ENCODE assay signal across 8 mouse cellular contexts in the genomic region with DNA sequence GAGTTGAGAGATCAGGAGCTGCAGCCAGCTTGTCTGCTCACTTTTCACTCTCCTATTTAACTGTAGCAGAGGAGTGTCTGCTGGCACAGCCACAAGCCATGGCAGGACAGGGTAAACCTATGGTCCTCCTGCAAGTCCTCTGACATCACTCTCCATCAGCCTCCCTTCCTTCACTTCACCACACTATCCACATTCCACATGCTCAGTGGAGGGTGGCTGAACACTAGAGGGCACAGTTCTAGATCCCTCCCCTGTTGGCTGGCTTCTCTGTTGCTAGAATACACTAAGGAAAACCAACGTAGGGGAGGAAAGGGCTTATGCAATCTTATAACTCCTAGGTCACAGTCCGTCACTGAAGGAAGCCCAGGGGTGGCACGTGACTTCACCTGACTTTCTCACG. TPM values are rescaled to one million over a fixed set of nuclear protein-coding genes. Genes with fewer than 3 reads are reported as not detected.
DNase-seq lines count a peak whose midpoint lies in the region; ATAC-seq lines count a peak whose summit lies in the region.

No protein-coding gene starts in this region.

- peak; percentile 11 for DNase-seq in embryonic facial prominence, embryonic 11.5 days (ENCODE audit: low spot score)
- no peak for DNase-seq in embryonic facial prominence, embryonic 10.5 days (ENCODE audit: low spot score)
- peak; percentile 77 for DNase-seq in 416B (ENCODE audit: low read depth)
- peak; percentile 24 to 46 for DNase-seq in adrenal gland, postnatal 36 days
- DNase-seq in kidney, postnatal 10 days, result peak; percentile 70
- DNase-seq in limb, embryonic 10.5 days (ENCODE audit: low spot score), result no peak
- DNase-seq in thymus, postnatal 25 days, result no peak
- DNase-seq in right cerebral cortex, adult 2 months (ENCODE audit: low spot score in 2 of 2), result no peak

- peaks cover 2% of the 10 kb centered on the region for H3K36me3 ChIP-seq in embryonic facial prominence, embryonic 11.5 days (replicated peaks; ENCODE audit: control insufficient read depth, insufficient read depth, low read depth, low read length)
- peaks cover 93% of the 10 kb centered on the region for H3K36me3 ChIP-seq in embryonic facial prominence, embryonic 10.5 days (replicated peaks)
- peaks cover 90% of the 10 kb centered on the region for H3K36me3 ChIP-seq in limb, embryonic 10.5 days

- no peak overlapping the region for H3K4me2 ChIP-seq in embryonic facial prominence, embryonic 11.5 days (ENCODE audit: low read depth, low read length)

- ATAC-seq in embryonic facial prominence, embryonic 11.5 days (replicated peaks; ENCODE audit: insufficient number of reproducible peaks, low FRiP score, low TSS enrichment, low read depth), result 0 out of 2 replicates have a peak, but pooled peaks have one; percentile 52

- H3K4me1 ChIP-seq in embryonic facial prominence, embryonic 11.5 days (ENCODE audit: control insufficient read depth, insufficient read depth, low read length), result no peaks in the 10 kb centered on the region
- no peaks in the 10 kb centered on the region for H3K4me1 ChIP-seq in embryonic facial prominence, embryonic 10.5 days
- H3K4me1 ChIP-seq in limb, embryonic 10.5 days, result no peaks in the 10 kb centered on the region

- WGBS in embryonic facial prominence, embryonic 11.5 days, result 83% methylated on average over 4 of the region's 4 CpGs
- 78% methylated on average over 4 of the region's 4 CpGs for WGBS in embryonic facial prominence, embryonic 10.5 days
- 83% methylated on average over 4 of the region's 4 CpGs for WGBS in limb, embryonic 10.5 days

- no peaks in the 10 kb centered on the region for H3K9me3 ChIP-seq in embryonic facial prominence, embryonic 11.5 days (replicated peaks; ENCODE audit: control insufficient read depth, low read length)
- no peaks in the 10 kb centered on the region for H3K9me3 ChIP-seq in embryonic facial prominence, embryonic 10.5 days
- H3K9me3 ChIP-seq in limb, embryonic 10.5 days (replicated peaks), result no peaks in the 10 kb centered on the region

- H3K27ac ChIP-seq in embryonic facial prominence, embryonic 11.5 days (replicated peaks; ENCODE audit: low read depth, low read length), result no peak overlapping the region
- H3K27ac ChIP-seq in embryonic facial prominence, embryonic 10.5 days (replicated peaks), result no peak overlapping the region
- no peak overlapping the region for H3K27ac ChIP-seq in limb, embryonic 10.5 days

- H3K4me3 ChIP-seq in embryonic facial prominence, embryonic 11.5 days (ENCODE audit: low read depth, low read length), result no peak overlapping the region
- no peak overlapping the region for H3K4me3 ChIP-seq in embryonic facial prominence, embryonic 10.5 days
- no peak overlapping the region for H3K4me3 ChIP-seq in limb, embryonic 10.5 days

- no peak overlapping the region for H3K9ac ChIP-seq in embryonic facial prominence, embryonic 11.5 days (replicated peaks; ENCODE audit: low read length)

- H3K27me3 ChIP-seq in embryonic facial prominence, embryonic 11.5 days (ENCODE audit: control insufficient read depth, insufficient read depth, low read length), result no peaks in the 10 kb centered on the region
- H3K27me3 ChIP-seq in embryonic facial prominence, embryonic 10.5 days (replicated peaks; ENCODE audit: low read depth, poor library complexity, severe bottlenecking), result no peaks in the 10 kb centered on the region
- no peaks in the 10 kb centered on the region for H3K27me3 ChIP-seq in limb, embryonic 10.5 days (ENCODE audit: low read depth, poor library complexity, severe bottlenecking)

RNA-seq across cellular contexts. Expression of a gene that starts 27.3 kb away (rescaled TPM):
- polyA plus RNA-seq in embryonic facial prominence, embryonic 11.5 days (2014; fragmentation: Nextera tagmentation; extraction: Ambion mirVana), result 26.5 and 27.2 TPM in 2 replicates
- 19.5 and 20.6 TPM in 2 replicates for polyA plus RNA-seq in embryonic facial prominence, embryonic 10.5 days (2016; fragmentation: Nextera tagmentation; extraction: Ambion mirVana)
- total RNA-seq in adrenal gland, postnatal 36 days (2021), result 10 to 100 TPM; 26.5 to 33.3 TPM
- 19.0 and 22.5 TPM in 2 replicates for polyA plus RNA-seq in limb, embryonic 10.5 days (2016; fragmentation: Nextera tagmentation; extraction: Ambion mirVana)

RNA-seq across cellular contexts. Expression of a gene that starts 59.8 kb away (rescaled TPM):
- polyA plus RNA-seq in embryonic facial prominence, embryonic 11.5 days (2014; fragmentation: Nextera tagmentation; extraction: Ambion mirVana), result 6.1 and 7.4 TPM in 2 replicates
- 7.0 and 7.1 TPM in 2 replicates for polyA plus RNA-seq in embryonic facial prominence, embryonic 10.5 days (2016; fragmentation: Nextera tagmentation; extraction: Ambion mirVana)
- 100 to 1,000 TPM; 206 to 215 TPM for total RNA-seq in adrenal gland, postnatal 36 days (2021)
- 4.8 and 6.2 TPM in 2 replicates for polyA plus RNA-seq in limb, embryonic 10.5 days (2016; fragmentation: Nextera tagmentation; extraction: Ambion mirVana)

Comparison
In these comparisons a context has a peak if more than half of its experiments do, and no peak if none do; other contexts are left out.
1. DNase-seq: peak in embryonic facial prominence, embryonic 11.5 days (single experiment), 416B (single experiment), adrenal gland, postnatal 36 days (2 of 2) and kidney, postnatal 10 days (single experiment); none in embryonic facial prominence, embryonic 10.5 days (single experiment), limb, embryonic 10.5 days (single experiment), thymus, postnatal 25 days (single experiment) and right cerebral cortex, adult 2 months (0 of 2).